9 mouse cellular contexts compared by ENCODE assay signal in the genomic region with DNA sequence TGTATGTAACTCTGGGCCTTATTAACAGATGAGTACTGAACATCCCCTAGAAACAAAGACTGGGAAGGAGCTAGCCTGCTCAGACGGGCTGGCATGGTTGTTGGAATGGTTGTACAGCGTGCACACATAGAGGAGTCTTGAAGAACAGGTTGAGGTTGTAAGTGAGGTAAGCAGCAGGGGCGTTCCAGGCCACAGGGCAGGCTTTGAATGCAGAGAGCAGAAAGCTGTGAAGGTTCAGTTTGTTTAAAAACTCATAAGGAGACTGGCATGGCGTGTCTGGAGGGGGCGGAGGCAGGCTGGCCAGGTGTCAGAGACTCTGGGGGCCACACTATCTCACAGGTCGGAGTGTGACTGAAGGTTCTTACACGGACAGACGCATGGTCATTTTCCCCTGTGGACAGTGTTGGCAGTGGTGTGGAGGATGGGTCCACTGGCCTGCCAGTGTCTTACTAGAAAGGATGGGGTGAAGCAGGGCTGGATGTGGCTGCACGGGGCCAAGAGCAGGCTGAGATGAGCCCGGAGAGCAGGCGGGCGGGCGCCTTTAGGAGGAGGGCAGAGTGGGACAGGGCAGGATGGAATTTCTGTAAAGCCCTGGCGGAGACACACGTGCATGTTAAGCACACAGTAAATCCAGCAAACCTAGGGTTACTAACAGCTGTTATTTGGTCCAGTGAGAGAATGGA. TPM values are rescaled to one million over a fixed set of nuclear protein-coding genes. Genes with fewer than 3 reads are reported as not detected.
DNase-seq lines count a peak whose midpoint lies in the region; ATAC-seq and TF ChIP-seq lines count a peak whose summit lies in the region.
"Had no signal": no experiment of that assay in that cellular context is flagged by ENCODE, and none has a peak within 500 bp of the region (broad histone marks: within the 10 kb centered on the region; RNA-seq: fewer than 3 reads in every experiment).

No protein-coding gene starts in this region.

- H3K9me3 ChIP-seq in forebrain, embryonic 14.5 days (replicated peaks; ENCODE audit: control insufficient read depth, low read length), result no peaks in the 10 kb centered on the region
- H3K9me3 ChIP-seq in forebrain, embryonic 10.5 days, result 0 out of 2 replicates have a peak, but pooled peaks cover 5% of the 10 kb centered on the region
- H3K9me3 ChIP-seq in midbrain, embryonic 11.5 days (ENCODE audit: control insufficient read depth, low read length), result no peaks in the 10 kb centered on the region
- no peaks in the 10 kb centered on the region; the same call in 1 of the 2 replicates for H3K9me3 ChIP-seq in midbrain, embryonic 10.5 days (replicated peaks)
- no peaks in the 10 kb centered on the region for H3K9me3 ChIP-seq in limb, embryonic 15.5 days

- no peaks in the 10 kb centered on the region; the same call in 1 of the 2 replicates for H3K4me1 ChIP-seq in forebrain, embryonic 14.5 days (ENCODE audit: control insufficient read depth, insufficient read depth, low read length)
- H3K4me1 ChIP-seq in forebrain, embryonic 10.5 days, result peaks cover 7% of the 10 kb centered on the region
- peaks cover under 1% of the 10 kb centered on the region for H3K4me1 ChIP-seq in midbrain, embryonic 11.5 days (ENCODE audit: control insufficient read depth, insufficient read depth, low read length)
- peaks cover 5% of the 10 kb centered on the region for H3K4me1 ChIP-seq in midbrain, embryonic 10.5 days
- peaks cover 51% of the 10 kb centered on the region for H3K4me1 ChIP-seq in kidney, adult 2 months (ENCODE audit: control insufficient read depth, insufficient read depth, low read length)
- peaks cover 4% of the 10 kb centered on the region for H3K4me1 ChIP-seq in limb, embryonic 15.5 days

- no peak overlapping the region for H3K9ac ChIP-seq in forebrain, embryonic 14.5 days (ENCODE audit: low read length)
- H3K9ac ChIP-seq in midbrain, embryonic 11.5 days (ENCODE audit: low read length), result no peak overlapping the region
- no peak overlapping the region for H3K9ac ChIP-seq in limb, embryonic 15.5 days

- ATAC-seq in forebrain, embryonic 14.5 days, result 0 out of 2 replicates have a peak, but pooled peaks have one; percentile 4
- peak; percentile 58; the same call in 1 of the 2 replicates for ATAC-seq in midbrain, embryonic 11.5 days (ENCODE audit: low FRiP score)
- no peak for ATAC-seq in limb, embryonic 15.5 days (ENCODE audit: insufficient number of reproducible peaks, low FRiP score, low TSS enrichment, low read depth)
- no peak; the same call in 1 of the 2 replicates for ATAC-seq in frontal cortex, adult (ENCODE audit: low TSS enrichment)

- 94% methylated on average over 15 of the region's 15 CpGs for WGBS in forebrain, embryonic 14.5 days
- 92% methylated on average over 15 of the region's 15 CpGs for WGBS in forebrain, embryonic 10.5 days
- WGBS in midbrain, embryonic 11.5 days, result 90% methylated on average over 15 of the region's 15 CpGs
- 90% methylated on average over 15 of the region's 15 CpGs for WGBS in midbrain, embryonic 10.5 days
- WGBS in kidney, adult 2 months, result 49% methylated on average over 15 of the region's 15 CpGs
- WGBS in limb, embryonic 15.5 days, result 81% methylated on average over 15 of the region's 15 CpGs

- H3K27ac ChIP-seq in forebrain, embryonic 14.5 days (ENCODE audit: low read depth, low read length), result no peak overlapping the region
- H3K27ac ChIP-seq in forebrain, embryonic 10.5 days, result no peak overlapping the region
- no peak overlapping the region for H3K27ac ChIP-seq in midbrain, embryonic 11.5 days (ENCODE audit: low read depth, low read length)
- no peak overlapping the region for H3K27ac ChIP-seq in midbrain, embryonic 10.5 days (replicated peaks)
- peak overlapping the region; percentile 57 for H3K27ac ChIP-seq in kidney, adult 2 months (ENCODE audit: insufficient read depth, low read depth, low read length)
- H3K27ac ChIP-seq in limb, embryonic 15.5 days, result peak overlapping the region; percentile 48; the same call in 1 of the 2 replicates
- H3K27ac ChIP-seq: heart, adult 2 months had no signal

- no peak for TF ChIP-seq CTCF in kidney, adult 2 months (conservative IDR thresholded peaks at IDR 0.05; ENCODE audit: insufficient read depth, insufficient read length, low read depth, low read length)

- no peaks in the 10 kb centered on the region for H3K27me3 ChIP-seq in forebrain, embryonic 14.5 days (replicated peaks; ENCODE audit: control insufficient read depth, insufficient read depth, low read length)
- H3K27me3 ChIP-seq in forebrain, embryonic 10.5 days (ENCODE audit: poor library complexity, severe bottlenecking), result no peaks in the 10 kb centered on the region
- no peaks in the 10 kb centered on the region for H3K27me3 ChIP-seq in midbrain, embryonic 11.5 days (ENCODE audit: control insufficient read depth, insufficient read depth, low read length)
- H3K27me3 ChIP-seq in midbrain, embryonic 10.5 days (ENCODE audit: low read depth, poor library complexity, severe bottlenecking), result no peaks in the 10 kb centered on the region
- H3K27me3 ChIP-seq in kidney, adult 2 months (replicated peaks; ENCODE audit: control insufficient read depth, insufficient read depth, low read length), result no peaks in the 10 kb centered on the region
- H3K27me3 ChIP-seq in limb, embryonic 15.5 days, result no peaks in the 10 kb centered on the region

- H3K36me3 ChIP-seq in forebrain, embryonic 14.5 days (ENCODE audit: control insufficient read depth, insufficient read depth, low read length), result peaks cover 81% of the 10 kb centered on the region
- peaks cover 91% of the 10 kb centered on the region for H3K36me3 ChIP-seq in forebrain, embryonic 10.5 days (replicated peaks)
- H3K36me3 ChIP-seq in midbrain, embryonic 11.5 days (ENCODE audit: control insufficient read depth, insufficient read depth, low read length), result peaks cover 47% of the 10 kb centered on the region
- H3K36me3 ChIP-seq in midbrain, embryonic 10.5 days, result peaks cover 89% of the 10 kb centered on the region
- no peaks in the 10 kb centered on the region; the same call in none of the 2 replicates for H3K36me3 ChIP-seq in kidney, adult 2 months (ENCODE audit: control insufficient read depth, insufficient read depth, low read length)
- H3K36me3 ChIP-seq in limb, embryonic 15.5 days, result peaks cover 83% of the 10 kb centered on the region

- H3K4me3 ChIP-seq in forebrain, embryonic 14.5 days (ENCODE audit: low read depth, low read length), result no peak overlapping the region
- no peak overlapping the region for H3K4me3 ChIP-seq in forebrain, embryonic 10.5 days
- no peak overlapping the region for H3K4me3 ChIP-seq in midbrain, embryonic 11.5 days (ENCODE audit: low read depth, low read length)
- H3K4me3 ChIP-seq in midbrain, embryonic 10.5 days, result no peak overlapping the region
- H3K4me3 ChIP-seq in kidney, adult 2 months (ENCODE audit: insufficient read depth, low read depth, low read length), result no peak overlapping the region
- no peak overlapping the region for H3K4me3 ChIP-seq in limb, embryonic 15.5 days
- H3K4me3 ChIP-seq: heart, adult 2 months had no signal

- DNase-seq in forebrain, embryonic 14.5 days (ENCODE audit: low spot score), result no peak
- DNase-seq in forebrain, embryonic 10.5 days (ENCODE audit: extremely low spot score, low spot score), result no peak
- peak; percentile 84 for DNase-seq in midbrain, embryonic 11.5 days (ENCODE audit: low spot score, missing footprints)
- DNase-seq in midbrain, embryonic 10.5 days (ENCODE audit: low spot score), result no peak
- DNase-seq in kidney, adult 2 months, result peak; percentile 65
- DNase-seq in ovary, adult 18-20 months (ENCODE audit: low spot score), result no peak

- H3K4me2 ChIP-seq in forebrain, embryonic 14.5 days (ENCODE audit: low read length), result no peak overlapping the region
- H3K4me2 ChIP-seq in midbrain, embryonic 11.5 days, result no peak overlapping the region
- H3K4me2 ChIP-seq in limb, embryonic 15.5 days, result no peak overlapping the region

- TF ChIP-seq POLR2A in kidney, adult 2 months (IDR thresholded peaks at IDR 0.05; ENCODE audit: low read depth, low read length), result no peak

RNA-seq across cellular contexts. Expression of a gene that starts 23.8 kb away (rescaled TPM):
- polyA plus RNA-seq in forebrain, embryonic 14.5 days (2014; fragmentation: Nextera tagmentation; extraction: Ambion mirVana), result 24.7 and 33.5 TPM in 2 replicates
- polyA plus RNA-seq in forebrain, embryonic 10.5 days (2016; fragmentation: Nextera tagmentation; extraction: Ambion mirVana), result 5.8 TPM in 2 replicates
- 14.7 and 15.2 TPM in 2 replicates for polyA plus RNA-seq in midbrain, embryonic 11.5 days (2014; fragmentation: Nextera tagmentation; extraction: Ambion mirVana)
- polyA plus RNA-seq in midbrain, embryonic 10.5 days (2016; fragmentation: Nextera tagmentation; extraction: Ambion mirVana), result 5.4 and 7.0 TPM in 2 replicates
- polyA plus RNA-seq in kidney, adult 2 months (2012; rRNA removed), result 37.0 and 37.2 TPM in 2 replicates
- 8.4 and 10.9 TPM in 2 replicates for polyA plus RNA-seq in limb, embryonic 15.5 days (2015; fragmentation: Nextera tagmentation; extraction: Ambion mirVana)

RNA-seq across cellular contexts. Expression of a gene that starts 26.4 kb away (rescaled TPM):
- 0.93 and 1.0 TPM in 2 replicates for polyA plus RNA-seq in forebrain, embryonic 14.5 days (2014; fragmentation: Nextera tagmentation; extraction: Ambion mirVana)
- 2.6 and 4.1 TPM in 2 replicates for polyA plus RNA-seq in forebrain, embryonic 10.5 days (2016; fragmentation: Nextera tagmentation; extraction: Ambion mirVana)
- 3.6 and 4.5 TPM in 2 replicates for polyA plus RNA-seq in midbrain, embryonic 11.5 days (2014; fragmentation: Nextera tagmentation; extraction: Ambion mirVana)
- 3.2 and 4.2 TPM in 2 replicates for polyA plus RNA-seq in midbrain, embryonic 10.5 days (2016; fragmentation: Nextera tagmentation; extraction: Ambion mirVana)
- 6.2 and 7.0 TPM in 2 replicates for polyA plus RNA-seq in kidney, adult 2 months (2012; rRNA removed)
- polyA plus RNA-seq in limb, embryonic 15.5 days (2015; fragmentation: Nextera tagmentation; extraction: Ambion mirVana), result 5.3 and 7.2 TPM in 2 replicates

RNA-seq across cellular contexts. Expression of a gene that starts 56.4 kb away (rescaled TPM):
- 2.1 and 2.9 TPM in 2 replicates for polyA plus RNA-seq in forebrain, embryonic 14.5 days (2014; fragmentation: Nextera tagmentation; extraction: Ambion mirVana)
- polyA plus RNA-seq in forebrain, embryonic 10.5 days (2016; fragmentation: Nextera tagmentation; extraction: Ambion mirVana), result 3.7 and 5.2 TPM in 2 replicates
- 1.3 TPM in 2 replicates for polyA plus RNA-seq in midbrain, embryonic 11.5 days (2014; fragmentation: Nextera tagmentation; extraction: Ambion mirVana)
- polyA plus RNA-seq in midbrain, embryonic 10.5 days (2016; fragmentation: Nextera tagmentation; extraction: Ambion mirVana), result 2.8 and 2.9 TPM in 2 replicates
- polyA plus RNA-seq in kidney, adult 2 months (2012; rRNA removed), result 4.9 and 5.7 TPM in 2 replicates
- 14.7 and 18.4 TPM in 2 replicates for polyA plus RNA-seq in limb, embryonic 15.5 days (2015; fragmentation: Nextera tagmentation; extraction: Ambion mirVana)

Comparison
In these comparisons a context has a peak if more than half of its experiments do, and no peak if none do; other contexts are left out.
1. DNase-seq: peak in midbrain, embryonic 11.5 days (single experiment) and kidney, adult 2 months (single experiment); none in forebrain, embryonic 14.5 days (single experiment), forebrain, embryonic 10.5 days (single experiment), midbrain, embryonic 10.5 days (single experiment) and ovary, adult 18-20 months (single experiment).
2. ATAC-seq: peak in forebrain, embryonic 14.5 days (single experiment) and midbrain, embryonic 11.5 days (single experiment); none in limb, embryonic 15.5 days (single experiment) and frontal cortex, adult (single experiment).
3. H3K27ac ChIP-seq: peak in kidney, adult 2 months (single experiment) and limb, embryonic 15.5 days (single experiment); none in forebrain, embryonic 14.5 days (single experiment), forebrain, embryonic 10.5 days (single experiment), midbrain, embryonic 11.5 days (single experiment) and midbrain, embryonic 10.5 days (single experiment).